Mouse (Mus musculus): Measurements from ENCODE around the gene Pld1.
A peak's percentile ranks its signal among the peaks of the same experiment; 100 is the strongest.

Pld1 gene

GRCm38 (mm10) chr3:28165598-28165997, 227.1 kb downstream of the Pld1 start:
- peak; percentile 87 for DNase-seq

- DNase-seq, result no peak
These were observed 229.5 kb downstream of the Pld1 start for GRCm38 (mm10) chr3:28167796-28168505.

GRCm38 (mm10) chr3:28170911-28171618, 232.6 kb downstream of the Pld1 start:
- DNase-seq, result peak; percentile 65

GRCm38 (mm10) chr3:28175997-28176967, 237.8 kb downstream of the Pld1 start:
- DNase-seq, result peak; percentile 84

- DNase-seq, result no peak
These were observed 239.8 kb downstream of the Pld1 start for GRCm38 (mm10) chr3:28178333-28178732.
